Mouse (Mus musculus): ENCODE data around the gene Myh14. TPM values are rescaled to one million over a fixed set of nuclear protein-coding genes. Genes with fewer than 3 reads are reported as not detected.

The Myh14 gene
- polyA plus RNA-seq, 1 experiment from 2014 or later: 2.0 TPM

DNA sequence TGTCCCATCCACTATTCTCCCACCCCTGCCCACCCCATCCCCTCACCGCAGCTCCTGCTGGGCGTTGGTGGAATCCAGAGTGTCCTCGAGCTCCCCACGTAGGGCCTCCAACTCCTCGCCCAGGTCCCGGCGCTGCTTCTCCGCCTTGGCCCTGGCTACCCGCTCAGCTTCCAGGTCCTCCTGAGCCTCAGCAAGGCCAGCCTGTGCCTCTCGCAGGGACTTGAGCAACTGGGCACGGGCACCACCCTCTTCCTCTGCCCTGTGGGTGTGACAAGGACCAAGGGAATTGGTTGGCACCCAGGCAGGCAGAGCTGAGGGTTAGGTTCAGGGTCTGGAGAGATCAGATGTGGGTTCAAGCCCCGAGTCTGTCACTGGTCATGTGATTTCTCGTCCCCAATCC is 43.7 kb downstream of the Myh14 start:
- ATAC-seq (ENCODE audit: low FRiP score, low TSS enrichment): no peak
- H3K4me2 ChIP-seq (replicated peaks; ENCODE audit: low read depth, low read length): no peak overlapping the region
- WGBS: 88% methylated on average over 13 of the region's 13 CpGs

DNA sequence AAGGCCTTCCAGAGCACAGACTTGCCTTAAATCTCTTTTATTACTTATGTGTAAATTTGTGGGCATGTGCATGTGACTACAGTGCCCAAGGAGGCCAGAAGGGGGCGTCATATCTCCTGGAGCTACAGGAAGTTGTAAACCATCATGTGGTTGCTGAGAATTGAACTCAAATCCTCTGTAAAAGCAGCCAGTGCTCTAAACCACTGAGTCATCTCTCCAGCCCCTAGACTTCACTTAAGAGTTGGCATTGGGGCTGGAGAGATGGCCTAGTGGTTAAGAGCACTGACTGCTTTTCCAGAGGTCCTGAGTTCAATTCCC is 44.6 kb downstream of the Myh14 start:
- no peaks in the 10 kb centered on the region for H3K4me1 ChIP-seq (ENCODE audit: insufficient read depth, low read length)
- H3K27me3 ChIP-seq (ENCODE audit: insufficient read depth, low read length): no peaks in the 10 kb centered on the region
- no peak overlapping the region for H3K9ac ChIP-seq (replicated peaks; ENCODE audit: low read length)
- H3K4me2 ChIP-seq (replicated peaks; ENCODE audit: low read depth, low read length): no peak overlapping the region
- no peak overlapping the region for H3K4me3 ChIP-seq (ENCODE audit: low read length)
- H3K9me3 ChIP-seq (ENCODE audit: low read length): no peaks in the 10 kb centered on the region
- H3K36me3 ChIP-seq (ENCODE audit: insufficient read depth, low read length): no peaks in the 10 kb centered on the region
- no peak overlapping the region for H3K27ac ChIP-seq (ENCODE audit: low read length)
- 72% methylated on average over 1 of the region's 1 CpGs for WGBS
- no peak for ATAC-seq (ENCODE audit: low FRiP score, low TSS enrichment)

More for the DNA sequence above, 43.7 kb downstream of the Myh14 start:
- H3K9ac ChIP-seq (replicated peaks; ENCODE audit: low read length): no peak overlapping the region
- H3K36me3 ChIP-seq (ENCODE audit: insufficient read depth, low read length): no peaks in the 10 kb centered on the region
- no peaks in the 10 kb centered on the region for H3K27me3 ChIP-seq (ENCODE audit: insufficient read depth, low read length)
- no peak overlapping the region for H3K4me3 ChIP-seq (ENCODE audit: low read length)
- no peaks in the 10 kb centered on the region for H3K4me1 ChIP-seq (ENCODE audit: insufficient read depth, low read length)
- no peak overlapping the region for H3K27ac ChIP-seq (ENCODE audit: low read length)
- no peaks in the 10 kb centered on the region for H3K9me3 ChIP-seq (ENCODE audit: low read length)

DNA sequence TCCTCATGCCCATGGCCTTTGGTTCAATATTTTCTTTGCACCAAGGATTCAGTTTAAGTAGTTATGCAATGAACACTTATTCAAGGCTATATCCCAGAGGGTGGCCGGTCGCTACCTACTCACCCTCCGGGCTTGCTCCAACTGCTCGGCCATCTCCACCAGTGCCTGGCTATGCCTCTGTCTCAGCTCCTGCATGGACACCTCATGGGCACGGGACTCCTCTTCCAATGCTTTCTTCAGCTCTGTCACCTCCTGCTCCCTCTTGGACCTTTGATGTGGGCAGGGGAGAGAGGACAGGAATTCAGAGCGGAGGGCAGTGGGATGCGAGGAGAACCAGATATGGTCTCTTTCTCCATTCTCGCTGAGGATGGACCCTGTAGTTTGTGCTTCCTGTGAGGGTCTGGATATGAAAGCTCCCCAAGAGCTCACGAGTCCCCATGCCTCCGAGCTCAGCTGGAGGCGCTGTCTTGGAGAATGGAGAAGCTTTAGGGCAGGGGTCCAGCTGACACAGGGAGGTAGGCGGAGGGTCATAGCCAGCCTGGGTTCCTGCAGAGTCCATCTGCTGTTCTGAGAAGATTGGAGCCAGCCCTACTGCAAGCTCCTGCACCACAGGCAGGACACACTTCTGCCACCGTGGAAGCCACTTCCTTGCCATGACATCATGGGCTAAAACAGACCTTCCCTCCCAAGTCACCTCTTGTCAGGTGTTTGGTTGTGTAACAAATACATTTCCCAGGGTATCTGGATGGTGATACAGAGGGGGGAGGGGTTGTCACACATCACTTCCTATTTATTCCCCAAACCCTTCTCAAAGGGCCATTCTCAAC is 45.2 kb downstream of the Myh14 start:
- Histone ChIP-seq H3K4me1 (ENCODE audit: insufficient read depth, low read length) (no peaks in the 10 kb centered on the region), H3K9me3 (ENCODE audit: low read length) (no peaks in the 10 kb centered on the region), H3K27me3 (ENCODE audit: insufficient read depth, low read length) (no peaks in the 10 kb centered on the region), H3K4me2 (replicated peaks; ENCODE audit: low read depth, low read length) (no peak overlapping the region), H3K36me3 (ENCODE audit: insufficient read depth, low read length) (no peaks in the 10 kb centered on the region), H3K9ac (replicated peaks; ENCODE audit: low read length) (no peak overlapping the region), H3K27ac (ENCODE audit: low read length) (no peak overlapping the region), H3K4me3 (ENCODE audit: low read length) (no peak overlapping the region)
- WGBS: 86% methylated on average over 13 of the region's 13 CpGs
- ATAC-seq (ENCODE audit: low FRiP score, low TSS enrichment): no peak

DNA sequence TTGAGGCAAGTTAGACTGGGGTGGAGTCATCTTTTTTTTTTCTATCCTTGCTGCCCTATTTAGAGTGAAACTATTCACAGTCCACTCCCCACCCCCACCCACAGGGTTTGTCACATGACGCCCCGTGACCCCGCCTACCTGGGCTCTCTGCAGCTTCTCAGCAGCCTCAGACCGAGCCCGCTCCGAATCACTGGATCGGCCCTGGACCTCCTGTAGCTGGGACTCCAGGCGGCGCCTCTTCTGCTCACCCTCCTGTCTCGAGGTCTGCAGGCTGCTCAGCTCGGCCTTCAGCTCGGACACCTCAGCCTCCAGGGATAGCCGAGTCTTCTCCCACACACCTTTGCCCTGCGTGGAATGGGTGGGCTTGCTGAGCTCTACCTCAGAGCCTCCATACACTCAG is 45.8 kb downstream of the Myh14 start:
- no peak overlapping the region for H3K9ac ChIP-seq (replicated peaks; ENCODE audit: low read length)
- H3K4me2 ChIP-seq (replicated peaks; ENCODE audit: low read depth, low read length): no peak overlapping the region
- 64% methylated on average over 14 of the region's 14 CpGs for WGBS
- H3K27me3 ChIP-seq (ENCODE audit: insufficient read depth, low read length): no peaks in the 10 kb centered on the region
- no peaks in the 10 kb centered on the region for H3K36me3 ChIP-seq (ENCODE audit: insufficient read depth, low read length)
- ATAC-seq (ENCODE audit: low FRiP score, low TSS enrichment): no peak
- H3K4me3 ChIP-seq (ENCODE audit: low read length): no peak overlapping the region
- no peak overlapping the region for H3K27ac ChIP-seq (ENCODE audit: low read length)
- peaks cover 5% of the 10 kb centered on the region; the same call in 1 of the 2 replicates for H3K9me3 ChIP-seq (ENCODE audit: low read length)
- H3K4me1 ChIP-seq (ENCODE audit: insufficient read depth, low read length): no peaks in the 10 kb centered on the region

DNA sequence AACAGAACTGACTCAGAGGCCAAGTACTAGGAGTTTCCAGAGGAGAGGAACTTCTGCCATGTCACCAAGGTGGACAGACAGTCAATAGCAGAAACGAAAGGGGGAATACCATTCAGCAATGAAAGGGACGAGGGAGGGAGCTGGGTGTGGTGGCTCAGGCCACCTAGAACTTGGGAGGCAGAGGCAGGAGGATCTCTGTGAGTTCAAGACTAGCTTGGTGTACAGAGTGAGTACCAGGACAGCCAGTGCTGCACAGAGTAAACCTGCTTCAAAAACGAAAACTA is 46.2 kb downstream of the Myh14 start:
- no peak overlapping the region for H3K27ac ChIP-seq (ENCODE audit: low read length)
- no peaks in the 10 kb centered on the region for H3K36me3 ChIP-seq (ENCODE audit: insufficient read depth, low read length)
- H3K4me1 ChIP-seq (ENCODE audit: insufficient read depth, low read length): no peaks in the 10 kb centered on the region
- H3K9ac ChIP-seq (replicated peaks; ENCODE audit: low read length): no peak overlapping the region
- H3K27me3 ChIP-seq (ENCODE audit: insufficient read depth, low read length): no peaks in the 10 kb centered on the region
- WGBS: 84% methylated on average over 3 of the region's 3 CpGs
- no peak overlapping the region for H3K4me3 ChIP-seq (ENCODE audit: low read length)
- peaks cover 5% of the 10 kb centered on the region; the same call in 1 of the 2 replicates for H3K9me3 ChIP-seq (ENCODE audit: low read length)
- ATAC-seq (ENCODE audit: low FRiP score, low TSS enrichment): no peak
- H3K4me2 ChIP-seq (replicated peaks; ENCODE audit: low read depth, low read length): no peak overlapping the region

DNA sequence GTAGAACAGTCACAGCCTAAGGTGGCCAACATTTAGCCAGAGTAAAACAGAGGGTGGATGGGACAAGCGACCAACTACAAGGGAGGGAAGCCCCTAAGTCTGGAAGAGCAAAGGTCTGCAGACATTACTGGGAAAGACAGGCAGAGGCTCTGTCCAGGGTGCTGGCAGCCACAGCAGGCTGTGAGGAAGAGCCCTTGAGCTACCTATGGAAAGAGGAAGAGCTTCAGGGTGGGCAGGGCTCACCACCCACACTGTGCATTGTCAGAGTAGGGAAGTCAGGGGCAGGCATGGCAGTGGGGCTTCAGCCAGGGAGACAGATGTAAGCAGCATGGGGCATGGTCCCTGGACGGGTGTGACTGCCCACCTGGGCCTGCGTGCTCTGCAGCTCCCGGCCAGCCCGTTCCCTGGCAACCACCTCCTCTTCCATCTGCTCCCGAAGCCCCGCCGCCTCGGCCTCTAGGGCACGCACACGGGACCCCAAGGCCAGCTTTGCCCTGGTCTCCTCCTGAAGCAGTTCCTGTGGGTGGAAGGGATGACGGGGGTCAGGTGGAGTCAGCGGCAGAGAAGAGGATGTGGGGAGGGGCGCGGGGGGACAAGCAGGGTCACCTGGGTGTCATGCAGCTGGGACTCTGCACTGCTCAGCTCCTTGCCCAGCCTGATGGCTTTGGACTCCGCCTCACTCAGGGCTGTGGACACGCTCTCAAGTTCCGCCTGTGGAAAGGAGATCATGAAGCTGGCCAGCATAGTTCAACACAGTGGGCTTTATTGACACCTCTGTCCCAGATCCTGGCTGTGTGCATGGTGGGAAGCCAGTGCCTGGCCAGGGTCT is 46.7 kb downstream of the Myh14 start:
- no peak overlapping the region for H3K4me3 ChIP-seq (ENCODE audit: low read length)
- no peak overlapping the region for H3K27ac ChIP-seq (ENCODE audit: low read length)
- H3K9me3 ChIP-seq (ENCODE audit: low read length): peaks cover 8% of the 10 kb centered on the region; the same call in 1 of the 2 replicates
- no peaks in the 10 kb centered on the region for H3K27me3 ChIP-seq (ENCODE audit: insufficient read depth, low read length)
- no peaks in the 10 kb centered on the region for H3K4me1 ChIP-seq (ENCODE audit: insufficient read depth, low read length)
- H3K4me2 ChIP-seq (replicated peaks; ENCODE audit: low read depth, low read length): no peak overlapping the region
- WGBS: 33% methylated on average over 18 of the region's 18 CpGs
- ATAC-seq (ENCODE audit: low FRiP score, low TSS enrichment): 0 out of 2 replicates have a peak, but pooled peaks have one; percentile 39
- H3K9ac ChIP-seq (replicated peaks; ENCODE audit: low read length): no peak overlapping the region
- no peaks in the 10 kb centered on the region for H3K36me3 ChIP-seq (ENCODE audit: insufficient read depth, low read length)

DNA sequence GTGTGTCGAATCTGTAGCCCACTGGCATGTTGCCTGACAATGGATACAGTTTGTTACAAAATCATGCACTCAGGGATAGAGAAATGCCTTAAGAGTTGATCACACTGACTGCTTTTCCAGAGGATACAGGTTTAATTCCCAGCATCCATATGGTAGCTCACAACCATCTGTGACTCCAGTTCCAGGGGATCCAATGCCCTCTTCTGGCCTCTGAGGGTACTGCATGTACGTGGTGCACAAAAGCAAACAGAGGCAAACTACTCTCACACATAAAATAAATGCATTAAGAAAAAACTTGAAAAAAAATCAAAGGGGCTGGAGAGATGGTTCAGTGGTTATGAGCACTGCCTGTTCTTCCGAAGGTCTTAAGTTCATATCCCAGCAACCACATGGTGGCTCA is 53.6 kb downstream of the Myh14 start:
- Histone ChIP-seq H3K9me3 (ENCODE audit: low read length) (peaks cover 10% of the 10 kb centered on the region; the same call in 1 of the 2 replicates), H3K27me3 (ENCODE audit: insufficient read depth, low read length) (peaks cover 30% of the 10 kb centered on the region), H3K4me2 (replicated peaks; ENCODE audit: low read depth, low read length) (no peak overlapping the region), H3K4me1 (ENCODE audit: insufficient read depth, low read length) (no peaks in the 10 kb centered on the region), H3K36me3 (ENCODE audit: insufficient read depth, low read length) (no peaks in the 10 kb centered on the region), H3K9ac (replicated peaks; ENCODE audit: low read length) (no peak overlapping the region), H3K27ac (ENCODE audit: low read length) (no peak overlapping the region), H3K4me3 (ENCODE audit: low read length) (no peak overlapping the region)
- no peak for ATAC-seq (ENCODE audit: low FRiP score, low TSS enrichment)
- 82% methylated on average over 3 of the region's 3 CpGs for WGBS

DNA sequence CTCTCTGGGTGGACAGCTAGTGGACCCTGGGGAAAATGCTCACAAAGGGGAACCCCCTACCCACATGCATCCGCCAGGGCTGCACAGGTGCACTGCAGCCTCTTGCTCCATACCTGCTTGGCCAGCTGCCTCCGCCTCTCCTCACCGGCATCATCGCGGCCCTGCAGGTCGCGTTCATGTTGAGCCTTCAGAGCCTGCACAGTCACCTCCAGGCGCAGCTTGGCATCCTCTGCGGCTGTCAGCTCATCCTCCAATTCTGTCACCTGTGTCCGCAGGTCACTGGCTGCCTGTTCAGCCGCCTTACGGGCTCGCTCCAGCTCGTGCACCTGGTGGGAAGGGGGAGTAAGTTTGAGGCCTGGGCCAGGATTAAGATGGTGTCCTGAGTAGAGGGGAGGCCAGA is 54.7 kb downstream of the Myh14 start:
- Histone ChIP-seq H3K9me3 (ENCODE audit: low read length) (peaks cover 10% of the 10 kb centered on the region; the same call in 1 of the 2 replicates), H3K9ac (replicated peaks; ENCODE audit: low read length) (no peak overlapping the region), H3K4me1 (ENCODE audit: insufficient read depth, low read length) (no peaks in the 10 kb centered on the region), H3K36me3 (ENCODE audit: insufficient read depth, low read length) (no peaks in the 10 kb centered on the region), H3K4me2 (replicated peaks; ENCODE audit: low read depth, low read length) (no peak overlapping the region), H3K27me3 (ENCODE audit: insufficient read depth, low read length) (peaks cover 30% of the 10 kb centered on the region), H3K27ac (ENCODE audit: low read length) (no peak overlapping the region), H3K4me3 (ENCODE audit: low read length) (no peak overlapping the region)
- WGBS: 82% methylated on average over 14 of the region's 14 CpGs
- no peak for ATAC-seq (ENCODE audit: low FRiP score, low TSS enrichment)

DNA sequence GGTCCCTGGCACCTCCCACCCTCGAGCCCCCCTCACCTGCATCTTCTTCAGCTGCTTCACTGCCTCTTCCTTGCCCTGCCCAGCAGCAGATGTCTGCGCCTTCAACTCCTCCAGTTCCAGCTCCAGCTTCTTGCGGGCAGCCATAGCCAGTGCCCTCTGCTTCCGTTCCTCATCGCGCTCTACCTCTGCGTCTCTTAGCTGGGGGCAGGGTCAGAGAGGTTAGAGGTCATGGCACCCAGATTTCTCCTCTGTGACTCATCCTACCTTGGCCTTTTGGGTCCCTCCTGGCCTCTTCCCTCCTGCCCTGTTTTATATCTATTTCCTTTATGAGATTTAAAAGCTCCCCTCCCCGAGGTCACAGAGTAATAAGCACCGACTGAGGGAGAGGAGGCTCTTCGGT is 55.3 kb downstream of the Myh14 start:
- H3K36me3 ChIP-seq (ENCODE audit: insufficient read depth, low read length): no peaks in the 10 kb centered on the region
- H3K9ac ChIP-seq (replicated peaks; ENCODE audit: low read length): no peak overlapping the region
- WGBS: 10% methylated on average over 10 of the region's 10 CpGs
- H3K4me1 ChIP-seq (ENCODE audit: insufficient read depth, low read length): no peaks in the 10 kb centered on the region
- peaks cover 10% of the 10 kb centered on the region; the same call in 1 of the 2 replicates for H3K9me3 ChIP-seq (ENCODE audit: low read length)
- no peak overlapping the region for H3K4me2 ChIP-seq (replicated peaks; ENCODE audit: low read depth, low read length)
- no peak for ATAC-seq (ENCODE audit: low FRiP score, low TSS enrichment)
- no peak overlapping the region for H3K27ac ChIP-seq (ENCODE audit: low read length)
- H3K27me3 ChIP-seq (ENCODE audit: insufficient read depth, low read length): peaks cover 30% of the 10 kb centered on the region
- no peak overlapping the region for H3K4me3 ChIP-seq (ENCODE audit: low read length)

Measured in kidney, embryonic 16.5 days (tissue).